Mouse (Mus musculus): ENCODE results near the gene Ankrd2.

- no peak for TF ChIP-seq TAL1 (IDR thresholded peaks at IDR 0.05; ENCODE audit: low read length)
- no peak for TF ChIP-seq GATA1 (IDR thresholded peaks at IDR 0.05; ENCODE audit: low read length)
Observed at GRCm38 (mm10) chr19:42011123-42011522, 24.7 kb upstream of the Ankrd2 start.
